Mouse (Mus musculus): ENCODE measurements around the gene Slc6a8. TPM values are rescaled to one million over a fixed set of nuclear protein-coding genes. Genes with fewer than 3 reads are reported as not detected.

Slc6a8 gene
- total RNA-seq, 2 experiments from 2014 or later, result 66.1 to 78.9 TPM

- DNase-seq (ENCODE audit: low spot score in 2 of 2), result no peak
These were observed 11.2 kb downstream of the Slc6a8 start for GRCm38 (mm10) chrX:73684156-73684555.

GRCm38 (mm10) chrX:73684978-73685377, 12.0 kb downstream of the Slc6a8 start:
- no peak for DNase-seq (ENCODE audit: low spot score in 2 of 2)

DNA sequence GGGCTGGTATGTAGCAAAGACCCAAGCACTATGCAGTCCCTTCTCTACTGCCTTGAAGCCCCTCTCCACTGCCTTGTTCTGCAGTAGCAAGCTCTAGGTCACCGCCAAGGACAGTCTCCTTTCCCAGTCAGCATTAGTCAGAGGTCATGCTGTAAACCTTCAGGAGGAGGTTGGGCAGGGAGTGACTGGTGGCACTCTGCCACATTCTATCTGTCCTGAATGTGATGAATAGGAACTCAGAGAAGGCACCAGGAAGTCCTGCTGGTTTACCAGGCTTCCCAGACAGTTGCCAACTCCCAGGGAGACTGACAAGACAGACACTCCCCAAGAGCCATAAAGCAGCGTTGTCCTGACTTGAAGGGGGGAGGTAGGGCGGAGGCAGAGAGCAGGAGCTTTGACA, 12.7 kb downstream of the Slc6a8 start:
- DNase-seq (ENCODE audit: low spot score in 2 of 2), result no peak

DNA sequence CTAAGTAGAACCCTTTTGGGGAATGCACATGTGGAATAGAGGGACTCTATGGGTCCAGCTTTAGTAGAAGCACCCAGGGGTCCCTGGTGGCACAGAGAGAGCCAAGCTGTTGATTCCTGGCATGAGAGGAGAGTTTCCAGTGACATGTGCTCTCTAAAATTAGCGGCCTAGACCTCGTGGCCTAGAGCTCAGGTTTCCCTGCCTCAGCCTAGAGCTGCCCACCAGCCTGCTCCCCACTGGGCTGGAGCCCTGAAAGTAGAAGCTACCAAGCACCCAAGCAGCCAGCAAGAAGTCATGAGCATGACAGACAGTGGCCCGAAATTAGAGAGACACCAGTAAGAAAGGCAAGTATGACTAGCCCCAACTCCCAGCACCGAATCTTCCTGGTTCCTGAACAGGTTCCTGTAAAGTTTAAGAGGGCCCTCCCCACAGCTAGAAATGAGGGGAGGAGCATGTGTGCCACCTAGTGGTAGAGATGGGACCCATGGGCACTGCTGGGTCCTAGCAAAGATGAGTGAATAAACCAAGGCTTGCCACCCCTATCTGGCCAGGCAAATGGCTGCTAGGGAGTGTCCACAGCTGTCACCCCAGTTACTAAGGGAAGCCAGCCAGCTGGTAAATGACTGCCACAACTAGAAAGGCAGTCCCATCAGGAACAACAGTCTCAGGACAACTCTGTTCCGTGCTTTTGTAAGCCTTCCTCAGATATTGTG, 18.1 kb downstream of the Slc6a8 start:
- no peak for DNase-seq (ENCODE audit: low spot score in 2 of 2)

- DNase-seq (ENCODE audit: low spot score in 2 of 2), result no peak
These were observed 27.5 kb downstream of the Slc6a8 start for GRCm38 (mm10) chrX:73700472-73700871.

GRCm38 (mm10) chrX:73715476-73716108, 42.6 kb downstream of the Slc6a8 start:
- DNase-seq (ENCODE audit: low spot score in 2 of 2), result peak in 1 of 2 experiments; percentile 10

GRCm38 (mm10) chrX:73716109-73716661, 43.2 kb downstream of the Slc6a8 start, which contains the start of the genes Bcap31 and Abcd1:
Bcap31 (minus strand) TSS chrX:73716175.
Abcd1 (plus strand) TSS chrX:73716597.
- peak; percentile 74 to 86 for DNase-seq (ENCODE audit: low spot score in 2 of 2)

- no peak for DNase-seq (ENCODE audit: low spot score in 2 of 2)
These were observed 44.0 kb downstream of the Slc6a8 start for GRCm38 (mm10) chrX:73716709-73717545.

GRCm38 (mm10) chrX:73717667-73718066, 44.7 kb downstream of the Slc6a8 start:
- DNase-seq (ENCODE audit: low spot score in 2 of 2), result no peak

DNA sequence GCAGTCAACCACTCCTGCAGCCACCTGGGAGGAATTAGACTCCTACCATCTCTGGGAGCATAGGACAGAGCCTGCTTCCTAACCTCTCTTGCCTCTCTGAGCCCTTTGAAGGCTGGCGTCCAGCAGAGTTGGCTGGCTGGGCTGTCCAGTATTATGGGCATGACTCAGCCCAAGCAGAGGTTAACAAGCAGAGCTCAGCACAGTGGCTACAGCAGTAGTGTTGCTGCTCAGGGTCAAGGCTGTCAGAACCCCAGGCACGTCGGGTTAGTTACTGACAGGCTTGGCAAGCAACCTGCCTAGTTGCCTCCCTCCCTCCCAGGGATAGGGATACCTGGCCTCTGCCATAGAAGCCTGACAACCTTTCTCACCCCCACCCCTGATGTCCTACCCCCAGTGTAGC, 45.3 kb downstream of the Slc6a8 start:
- DNase-seq (ENCODE audit: low spot score in 2 of 2), result no peak

DNA sequence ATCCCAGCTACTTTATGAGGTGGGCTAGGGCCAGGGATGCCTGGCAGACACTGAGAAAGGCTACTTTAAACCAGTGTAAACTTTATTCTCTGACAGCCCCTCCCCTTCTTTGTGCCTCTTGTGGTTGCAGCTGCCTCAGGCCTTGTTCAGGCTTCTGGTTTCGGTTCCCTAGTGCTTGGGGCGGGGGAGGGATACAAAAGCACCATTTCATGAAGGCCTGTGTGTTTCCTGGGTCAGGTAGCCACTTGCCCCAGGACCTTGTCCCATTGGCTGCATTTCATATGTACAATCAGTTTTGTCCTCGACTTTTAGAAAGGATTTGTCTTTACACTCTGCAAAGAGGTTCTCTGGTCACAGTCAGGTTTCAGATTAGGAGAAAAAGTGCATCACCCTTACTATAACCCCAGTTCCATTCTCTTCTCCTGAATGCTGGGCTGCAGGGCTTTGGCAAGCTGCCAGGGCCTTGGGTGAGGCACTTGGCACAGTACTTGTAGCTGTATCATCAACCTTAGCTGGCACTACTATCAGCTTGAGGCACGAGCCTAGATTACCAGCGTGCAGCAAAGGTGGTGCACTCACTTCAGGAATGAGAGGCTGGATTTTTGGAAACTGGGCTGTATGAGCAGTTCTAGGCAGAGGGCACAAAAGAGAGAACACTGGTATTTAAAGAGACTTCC, 45.9 kb downstream of the Slc6a8 start:
- DNase-seq (ENCODE audit: low spot score in 2 of 2), result peak; percentile 24

GRCm38 (mm10) chrX:73730908-73731307, 58.0 kb downstream of the Slc6a8 start:
- DNase-seq (ENCODE audit: low spot score in 2 of 2), result no peak

Other genes starting within 250 kb of the Slc6a8 start
- not detected for gene Trex2, start 237.8 kb upstream of the Slc6a8 start, total RNA-seq (2021)
- gene Haus7, start 214.1 kb upstream of the Slc6a8 start, total RNA-seq (2021), result 10 to 100 TPM; 45.4 to 52.8 TPM
- 100 to 1,000 TPM; 245 to 273 TPM for gene Bgn, start 189.5 kb upstream of the Slc6a8 start, total RNA-seq (2021)
- 10 to 100 TPM; 20.3 to 22.6 TPM for gene Atp2b3, start 170.1 kb upstream of the Slc6a8 start, total RNA-seq (2021)
- gene Dusp9, start 33.7 kb upstream of the Slc6a8 start, total RNA-seq (2021), result 1 to 10 TPM; 2.1 to 4.1 TPM
- gene Pnck, start 13.0 kb upstream of the Slc6a8 start, total RNA-seq (2021), result 10 to 100 TPM; 21.1 to 21.3 TPM
- 100 to 1,000 TPM; 175 to 197 TPM for gene Bcap31, start 43.0 kb downstream of the Slc6a8 start, total RNA-seq (2021)
- 10 to 100 TPM; 28.9 to 29.6 TPM for gene Abcd1, start 43.4 kb downstream of the Slc6a8 start, total RNA-seq (2021)
- 1 to 10 TPM; 2.2 to 2.6 TPM for gene Plxnb3, start 83.9 kb downstream of the Slc6a8 start, total RNA-seq (2021)
- 1 to 10 TPM; 2.7 to 4.6 TPM for gene Srpk3, start 101.3 kb downstream of the Slc6a8 start, total RNA-seq (2021)
- 100 to 1,000 TPM; 296 to 313 TPM for gene Idh3g, start 113.7 kb downstream of the Slc6a8 start, total RNA-seq (2021)
- 100 to 1,000 TPM; 182 to 189 TPM for gene Ssr4, start 113.9 kb downstream of the Slc6a8 start, total RNA-seq (2021)
- 1 to 10 TPM; 8.2 to 9.8 TPM for gene Pdzd4, start 151.8 kb downstream of the Slc6a8 start, total RNA-seq (2021)
- gene Avpr2, start 219.0 kb downstream of the Slc6a8 start, total RNA-seq (2021), result under 1 TPM in 1 of 2 experiments, not detected in 1; 0.76 TPM
- gene L1cam, start 223.0 kb downstream of the Slc6a8 start, total RNA-seq (2021), result 10 to 100 TPM; 27.6 to 45.7 TPM
- 10 to 100 TPM in 1 of 2 experiments, 1 to 10 TPM in 1; 6.6 to 10.1 TPM for gene Arhgap4, start 248.7 kb downstream of the Slc6a8 start, total RNA-seq (2021)
- 100 to 1,000 TPM in 1 of 2 experiments, 10 to 100 TPM in 1; 98.4 to 104 TPM for gene Naa10, start 248.8 kb downstream of the Slc6a8 start, total RNA-seq (2021)

Measured in adrenal gland, postnatal 4 days (tissue).